Mouse (Mus musculus) gastrocnemius, adult 18-20 months (tissue): ENCODE data around the gene Pbrm1. TPM values are rescaled to one million over a fixed set of nuclear protein-coding genes. Genes with fewer than 3 reads are reported as not detected.

ENCODE experiments used
- DNase-seq: peaks from one replicate; pipeline ENCODE4 v3.0.0; 2021; ENCODE audit warnings: low spot score
- total RNA-seq, 2 experiments: library from RNA; stranded (reverse); gene quantifications; 2 replicates each; pipeline ENCODE4 v1.2.3; 2021

Pbrm1 gene
- total RNA-seq, 2 experiments from 2014 or later: 40.1 to 41.1 TPM

- DNase-seq: no peak
Measured at GRCm38 (mm10) chr14:31132031-31132430, 113.1 kb downstream of the Pbrm1 start.

- DNase-seq: no peak
Measured at GRCm38 (mm10) chr14:31132491-31132975, 113.6 kb downstream of the Pbrm1 start.

GRCm38 (mm10) chr14:31133023-31133665 lies 114.2 kb downstream of the Pbrm1 start:
- DNase-seq: no peak

- no peak for DNase-seq
Measured at GRCm38 (mm10) chr14:31134015-31135000, 115.4 kb downstream of the Pbrm1 start.

GRCm38 (mm10) chr14:31135495-31136410 lies 116.8 kb downstream of the Pbrm1 start:
- DNase-seq: no peak

GRCm38 (mm10) chr14:31136411-31137280 lies 117.7 kb downstream of the Pbrm1 start:
- no peak for DNase-seq

- DNase-seq: no peak
Measured at GRCm38 (mm10) chr14:31137281-31137595, 118.3 kb downstream of the Pbrm1 start.

- no peak for DNase-seq
Measured at GRCm38 (mm10) chr14:31137791-31138190, 118.9 kb downstream of the Pbrm1 start.

- DNase-seq: no peak
Measured at GRCm38 (mm10) chr14:31138219-31138896, 119.4 kb downstream of the Pbrm1 start.

GRCm38 (mm10) chr14:31138897-31139429 lies 120.0 kb downstream of the Pbrm1 start:
- no peak for DNase-seq

GRCm38 (mm10) chr14:31139666-31140065 lies 120.7 kb downstream of the Pbrm1 start:
- DNase-seq: no peak

GRCm38 (mm10) chr14:31140141-31140540 lies 121.2 kb downstream of the Pbrm1 start:
- DNase-seq: no peak

GRCm38 (mm10) chr14:31141011-31141410 lies 122.1 kb downstream of the Pbrm1 start:
- no peak for DNase-seq

- DNase-seq: no peak
Measured at GRCm38 (mm10) chr14:31145694-31146093, 126.8 kb downstream of the Pbrm1 start.

- DNase-seq: no peak
Measured at GRCm38 (mm10) chr14:31160196-31161150, 141.5 kb downstream of the Pbrm1 start.

- no peak for DNase-seq
Measured at GRCm38 (mm10) chr14:31161191-31161590, 142.3 kb downstream of the Pbrm1 start.

- DNase-seq: no peak
Measured at GRCm38 (mm10) chr14:31161638-31162037, 142.7 kb downstream of the Pbrm1 start.

GRCm38 (mm10) chr14:31164067-31164466 lies 145.1 kb downstream of the Pbrm1 start:
- no peak for DNase-seq
